Mouse (Mus musculus) MEL (cell line): ENCODE results near the gene Hist2h2ac. TPM values are rescaled to one million over a fixed set of nuclear protein-coding genes. Genes with fewer than 3 reads are reported as not detected.
"Not testable (repeated sequence)": the region's sequence is repeated elsewhere in the genome, so short reads cannot be mapped to it uniquely, and the experiment has no call there.

Source experiments
- DNase-seq: peaks from one replicate; pipeline ENCODE4 v3.0.0; 2011; ENCODE audit warnings: low read depth, low spot score
- H3K27ac ChIP-seq: 2 replicates; pipeline ENCODE4 v1.5.1; 2012; ENCODE audit warnings: low read depth, mild to moderate bottlenecking, control low read depth, low read length, moderate library complexity; ENCODE audit not compliant: control insufficient read depth
- H3K27me3 ChIP-seq, 2 experiments: fragments of 150-350 bp in 1 of 2; sonication (generic) in 1 of 2; 2 replicates each; pipeline ENCODE4 v1.6.1; 2012; ENCODE audit warnings: low read length in 2 of 2, mild to moderate bottlenecking in 2 of 2, improper control_type of control experiment in 1 of 2, moderate library complexity in 1 of 2; ENCODE audit not compliant: insufficient read depth in 2 of 2, control insufficient read depth in 1 of 2
- H3K36me3 ChIP-seq, 2 experiments: 2 replicates each; pipeline ENCODE4 v1.6.1; 2012 to 2014; ENCODE audit warnings: low read length in 2 of 2, improper control_type of control experiment in 1 of 2, inconsistent platforms in 1 of 2, mild to moderate bottlenecking in 1 of 2; ENCODE audit not compliant: insufficient read depth in 2 of 2, control insufficient read depth in 1 of 2
- H3K4me1 ChIP-seq, 2 experiments: fragments of 150-350 bp in 1 of 2; sonication (generic) in 1 of 2; 2 replicates each; pipeline ENCODE4 v1.6.1; 2012; ENCODE audit warnings: low read length in 2 of 2, improper control_type of control experiment in 1 of 2, mild to moderate bottlenecking in 1 of 2; ENCODE audit not compliant: insufficient read depth in 2 of 2, control insufficient read depth in 1 of 2
- H3K4me3 ChIP-seq, 2 experiments: fragments of 150-350 bp in 1 of 2; sonication (generic) in 1 of 2; 2 replicates each; pipeline ENCODE4 v1.5.1; 2012; ENCODE audit warnings: low read depth in 2 of 2, low read length in 2 of 2, mild to moderate bottlenecking in 2 of 2, moderate library complexity in 2 of 2, control low read depth in 1 of 2, improper control_type of control experiment in 1 of 2; ENCODE audit not compliant: control insufficient read depth in 1 of 2, insufficient read depth in 1 of 2
- H3K79me2 ChIP-seq: 2 replicates; pipeline ENCODE4 v1.6.1; 2012; ENCODE audit warnings: mild to moderate bottlenecking, low read length, moderate library complexity; ENCODE audit not compliant: control insufficient read depth, poor library complexity, insufficient read depth
- H3K9ac ChIP-seq: 2 replicates; pipeline ENCODE4 v1.6.1; 2012; ENCODE audit warnings: low read depth, mild to moderate bottlenecking, control low read depth, low read length, moderate library complexity; ENCODE audit not compliant: control insufficient read depth, poor library complexity, severe bottlenecking
- H3K9me3 ChIP-seq: fragments of 150-350 bp; sonication (generic); replicated peaks from 2 replicates; pipeline ENCODE4 v1.6.1; 2012; ENCODE audit warnings: mild to moderate bottlenecking, low read length, improper control_type of control experiment, moderate library complexity; ENCODE audit not compliant: insufficient read depth
- CTCF ChIP-seq, 3 experiments: IDR thresholded peaks in 2 of 3; conservative IDR thresholded peaks in 1 of 3; 2 replicates each; pipeline ENCODE4 v1.5.1; 2011 to 2012; ENCODE audit warnings: low read length in 3 of 3, low read depth in 2 of 3, mild to moderate bottlenecking in 2 of 3, improper control_type of control experiment in 1 of 3, inconsistent platforms in 1 of 3, mixed read lengths in 1 of 3, moderate library complexity in 1 of 3; ENCODE audit not compliant: control insufficient read depth in 1 of 3, insufficient read depth in 1 of 3, poor library complexity in 1 of 3, severe bottlenecking in 1 of 3
- ELF1 ChIP-seq: IDR thresholded peaks from 2 replicates; pipeline ENCODE4 v1.6.1; 2014; ENCODE audit warnings: low read depth, mild to moderate bottlenecking, inconsistent platforms, low read length, improper control_type of control experiment, moderate library complexity
- ETS1 ChIP-seq: IDR thresholded peaks from 2 replicates; pipeline ENCODE4 v1.6.1; 2012; ENCODE audit warnings: low read depth, mild to moderate bottlenecking, inconsistent platforms, low read length, improper control_type of control experiment, moderate library complexity
- JUND ChIP-seq: IDR thresholded peaks from 2 replicates; pipeline ENCODE4 v1.6.1; 2011; ENCODE audit warnings: low read depth, mild to moderate bottlenecking, improper control_type of control experiment, low read length
- KAT2A ChIP-seq: conservative IDR thresholded peaks from 2 replicates; pipeline ENCODE4 v1.6.1; 2012; ENCODE audit warnings: low read depth, low read length, improper control_type of control experiment, inconsistent platforms
- NELFE ChIP-seq: IDR thresholded peaks from 2 replicates; pipeline ENCODE4 v1.6.1; 2011; ENCODE audit warnings: low read depth, low read length, improper control_type of control experiment
- POLR2A ChIP-seq, 2 experiments: IDR thresholded peaks; 2 replicates each; pipeline ENCODE4 v1.6.1; 2011 to 2012; ENCODE audit warnings: low read length in 2 of 2, mild to moderate bottlenecking in 2 of 2, control low read depth in 1 of 2, improper control_type of control experiment in 1 of 2, low read depth in 1 of 2, moderate library complexity in 1 of 2; ENCODE audit not compliant: control insufficient read depth in 1 of 2, insufficient read depth in 1 of 2, poor library complexity in 1 of 2
- POLR2AphosphoS5 ChIP-seq: IDR thresholded peaks from 2 replicates; pipeline ENCODE4 v1.6.1; 2012; ENCODE audit warnings: low read depth, borderline replicate concordance, mild to moderate bottlenecking, inconsistent platforms, low read length, moderate library complexity, mixed read lengths
- RAD21 ChIP-seq: IDR thresholded peaks from 2 replicates; pipeline ENCODE4 v1.6.1; 2011; ENCODE audit warnings: mild to moderate bottlenecking, low read depth, low read length, improper control_type of control experiment
- RCOR1 ChIP-seq: IDR thresholded peaks from 2 replicates; pipeline ENCODE4 v1.6.1; 2012; ENCODE audit warnings: low read depth, mild to moderate bottlenecking, inconsistent platforms, low read length, improper control_type of control experiment
- SMC3 ChIP-seq: IDR thresholded peaks from 2 replicates; pipeline ENCODE4 v1.6.1; 2011; ENCODE audit warnings: low read depth, low read length, improper control_type of control experiment
- TAL1 ChIP-seq: IDR thresholded peaks from 2 replicates; pipeline ENCODE4 v1.6.1; 2012; ENCODE audit warnings: mild to moderate bottlenecking, inconsistent platforms, low read length, moderate library complexity, mixed read lengths
- TBP ChIP-seq: IDR thresholded peaks from 2 replicates; pipeline ENCODE4 v1.8.0; 2011; ENCODE audit warnings: low read depth, low read length, improper control_type of control experiment
- TCF12 ChIP-seq: IDR thresholded peaks from 2 replicates; pipeline ENCODE4 v1.6.1; 2014; ENCODE audit warnings: low read depth, mild to moderate bottlenecking, inconsistent platforms, low read length, improper control_type of control experiment, moderate library complexity
- USF2 ChIP-seq, 2 experiments: IDR thresholded peaks; 2 replicates each; pipeline ENCODE4 v1.6.1; 2011 to 2012; ENCODE audit warnings: improper control_type of control experiment in 2 of 2, low read length in 2 of 2, borderline replicate concordance in 1 of 2, inconsistent platforms in 1 of 2, low read depth in 1 of 2, mild to moderate bottlenecking in 1 of 2; ENCODE audit not compliant: insufficient read depth in 1 of 2
- ZKSCAN1 ChIP-seq: IDR thresholded peaks from 2 replicates; pipeline ENCODE4 v1.6.1; 2012; ENCODE audit warnings: low read depth, mild to moderate bottlenecking, inconsistent platforms, low read length, improper control_type of control experiment, moderate library complexity
- polyA plus RNA-seq, 2 experiments: library from polyadenylated mRNA; stranded (reverse) in 1 of 2; unstranded in 1 of 2; fragments of >175 nt in 1 of 2; fragments of >200 nt in 1 of 2; gene quantifications; 2 replicates each; pipeline versions ENCODE4 v1.2.1 to v1.2.4; 2012; ENCODE audit warnings: low replicate concordance in 2 of 2, low read depth in 1 of 2; ENCODE audit not compliant: insufficient read length in 2 of 2, insufficient read depth in 1 of 2, missing spikeins in 1 of 2
- total RNA-seq: library from RNA; depleted of rRNA; stranded (reverse); fragments of 300-350 nt; gene quantifications from 2 replicates; pipeline ENCODE4 v1.2.3, GENCODE M21; 2012

Gene Hist2h2ac
- total and polyA plus RNA-seq, 3 experiments: 4.8 to 2,824 TPM; not detected in 1

DNA sequence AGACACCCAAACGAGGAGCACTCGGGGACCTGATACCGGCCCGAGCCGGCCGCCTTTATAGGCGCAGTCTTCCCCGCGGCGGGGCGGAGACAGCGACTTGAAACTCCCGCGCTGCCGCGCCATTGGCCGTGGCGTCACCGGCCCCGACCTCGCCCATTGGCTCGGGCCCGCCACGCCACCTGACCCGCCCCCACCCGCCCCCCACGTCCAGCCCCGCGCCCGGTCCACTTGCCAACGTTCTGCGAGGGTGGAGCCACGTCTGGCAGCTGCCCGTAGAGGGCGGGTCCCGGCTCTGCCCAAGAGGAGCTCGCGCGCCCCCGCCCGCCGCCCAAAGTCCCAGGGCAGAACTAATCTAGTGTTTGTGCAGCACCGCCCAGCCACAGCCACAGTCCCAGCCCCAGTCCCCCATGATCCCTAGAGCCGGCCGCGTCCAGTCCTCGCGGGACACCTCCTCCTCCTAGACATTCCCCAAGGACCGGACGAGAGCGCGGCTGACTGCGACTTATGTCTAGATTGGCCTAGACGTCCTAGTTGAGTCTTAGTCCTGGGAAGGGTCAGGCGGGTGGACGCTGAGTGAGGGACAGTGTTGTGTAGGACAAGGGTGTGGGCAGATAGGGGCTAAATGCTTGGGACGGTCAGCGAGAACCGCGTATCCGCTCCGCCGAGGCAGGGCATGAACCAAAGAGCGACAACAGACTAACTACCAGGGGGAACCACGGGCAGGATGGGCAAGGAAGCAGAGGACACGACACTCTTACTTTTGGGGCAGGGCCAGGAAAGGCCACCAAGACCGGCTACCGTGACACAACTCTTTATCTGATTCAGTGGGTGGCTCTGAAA, 18.5 kb upstream of the Hist2h2ac start, which contains the start of gene Hist2h3c2:
Gene Hist2h3c2 (minus strand): TSS at position 174 of the 840 bp plus-strand sequence.
- Histone ChIP-seq H3K4me3 (peak within 1 kb of the TSS; percentile 1 to 57), H3K4me1 (peaks cover 10 to 39% of the 10 kb centered on the region in 2 experiments), H3K36me3 (peaks cover 0 to 42% of the 10 kb centered on the region in 2 experiments; a peak in 2 of 4 replicates), H3K9ac (peak within 1 kb of the TSS; percentile 74), H3K27ac (peak within 1 kb of the TSS; percentile 93)
- not testable (repeated sequence) for H3K27me3 ChIP-seq, DNase-seq, H3K9me3 ChIP-seq, H3K79me2 ChIP-seq
- TF ChIP-seq POLR2A (IDR thresholded peaks at IDR 0.05; ENCODE audit: control insufficient read depth in 1 of 2, insufficient read depth in 1 of 2, low read depth in 1 of 2, low read length in 2 of 2, poor library complexity in 1 of 2) (peak in 1 of 2 experiments; percentile 56; a peak in 1 of 4 replicates), POLR2AphosphoS5 (peak; percentile 90)

DNA sequence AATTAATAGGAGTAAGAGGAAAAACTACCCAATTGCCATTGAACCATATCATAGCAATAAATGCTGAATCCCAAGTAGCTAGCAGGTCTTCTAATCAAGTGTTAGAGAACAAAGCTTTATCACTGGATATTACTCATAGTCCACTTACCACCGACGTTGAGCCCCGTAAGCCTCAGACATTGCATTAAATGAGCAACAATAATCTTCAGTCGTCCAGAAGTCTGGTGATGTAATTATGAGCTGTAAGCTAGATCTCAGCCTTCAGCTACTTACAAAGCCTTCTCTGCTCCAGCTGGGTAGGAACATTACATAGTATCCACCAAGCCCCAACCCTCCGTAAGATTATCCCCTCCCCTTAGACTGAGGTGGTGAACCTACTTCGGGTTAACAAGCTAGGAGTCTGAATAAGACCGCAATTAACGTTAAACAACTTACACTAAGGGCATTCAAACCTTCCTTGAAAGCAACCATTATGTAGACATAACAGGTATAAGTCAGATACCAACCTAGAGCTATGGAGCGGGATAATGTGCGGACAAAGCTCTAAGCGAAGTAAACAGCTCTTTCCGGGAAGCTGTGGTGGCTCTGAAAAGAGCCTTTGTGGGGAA, 17.3 kb upstream of the Hist2h2ac start:
- DNase-seq: peak; percentile 98
- peaks cover 4% of the 10 kb centered on the region; the same call in 1 of the 2 replicates for H3K79me2 ChIP-seq
- H3K4me3 ChIP-seq: peak overlapping the region; percentile 1 to 57
- H3K9ac ChIP-seq: peak overlapping the region; percentile 74
- no peaks in the 10 kb centered on the region for H3K9me3 ChIP-seq
- TF ChIP-seq RCOR1 (no peak), RAD21 (no peak), ZKSCAN1 (no peak), CTCF (IDR thresholded peaks at IDR 0.05 in 2 of 3, conservative IDR thresholded peaks at IDR 0.05 in 1 of 3; ENCODE audit: control insufficient read depth in 1 of 3, insufficient read depth in 1 of 3, low read depth in 2 of 3, low read length in 3 of 3, poor library complexity in 1 of 3, severe bottlenecking in 1 of 3) (no peak), NELFE (no peak), POLR2AphosphoS5 (peak; percentile 99), POLR2A (IDR thresholded peaks at IDR 0.05; ENCODE audit: control insufficient read depth in 1 of 2, insufficient read depth in 1 of 2, low read depth in 1 of 2, low read length in 2 of 2, poor library complexity in 1 of 2) (peak in 1 of 2 experiments; percentile 83; a peak in 2 of 4 replicates)
- TF ChIP-seq, all 39 proteins: peak for 2
- H3K27ac ChIP-seq: peak overlapping the region; percentile 93
- no peaks in the 10 kb centered on the region for H3K27me3 ChIP-seq
- peaks cover 0 to 27% of the 10 kb centered on the region in 2 experiments; a peak in 2 of 4 replicates for H3K4me1 ChIP-seq
- peaks cover 0 to 30% of the 10 kb centered on the region in 2 experiments; a peak in 2 of 4 replicates for H3K36me3 ChIP-seq

- Histone ChIP-seq H3K9ac (peak overlapping the region; percentile 74), H3K9me3 (no peaks in the 10 kb centered on the region), H3K79me2 (peaks cover 4% of the 10 kb centered on the region; the same call in 1 of the 2 replicates), H3K36me3 (peaks cover 0 to 25% of the 10 kb centered on the region in 2 experiments; a peak in 2 of 4 replicates), H3K4me1 (peaks cover 0 to 26% of the 10 kb centered on the region in 2 experiments; a peak in 2 of 4 replicates), H3K27ac (peak overlapping the region; percentile 93), H3K27me3 (no peaks in the 10 kb centered on the region), H3K4me3 (peak overlapping the region; percentile 1 to 57)
- DNase-seq: peak; percentile 92
- TF ChIP-seq USF2 (IDR thresholded peaks at IDR 0.05; ENCODE audit: borderline replicate concordance in 1 of 2, insufficient read depth in 1 of 2, low read depth in 1 of 2, low read length in 2 of 2) (no peak), ETS1 (no peak), ZKSCAN1 (no peak), JUND (no peak), CTCF (IDR thresholded peaks at IDR 0.05 in 2 of 3, conservative IDR thresholded peaks at IDR 0.05 in 1 of 3; ENCODE audit: control insufficient read depth in 1 of 3, insufficient read depth in 1 of 3, low read depth in 2 of 3, low read length in 3 of 3, poor library complexity in 1 of 3, severe bottlenecking in 1 of 3) (peak in 1 of 3 experiments; percentile 12; a peak in 1 of 6 replicates), TAL1 (no peak), TCF12 (no peak), ELF1 (no peak), RCOR1 (no peak), TBP (peak; percentile 54), POLR2A (IDR thresholded peaks at IDR 0.05; ENCODE audit: control insufficient read depth in 1 of 2, insufficient read depth in 1 of 2, low read depth in 1 of 2, low read length in 2 of 2, poor library complexity in 1 of 2) (peak in 1 of 2 experiments; percentile 1; a peak in 1 of 4 replicates), SMC3 (no peak), KAT2A (no peak)
- TF ChIP-seq, all 39 proteins: peak for 3
These were observed 16.7 kb upstream of the Hist2h2ac start for GRCm38 (mm10) chr3:96237335-96237903.
